Mouse (Mus musculus) MEL (cell line): ENCODE measurements at regions not wholly inside any gene's neighbourhood (a gene's known extent, or its start where the extent isn't known, plus 50 kb on each side); places are given as distances from the start of the nearest gene placed in this dataset.

ENCODE experiments used
- BHLHE40 ChIP-seq: IDR thresholded peaks from 2 replicates; pipeline ENCODE4 v1.6.1; 2012; ENCODE audit warnings: low read depth, mild to moderate bottlenecking, inconsistent platforms, low read length, improper control_type of control experiment, borderline replicate concordance
- MAX ChIP-seq: IDR thresholded peaks from 2 replicates; pipeline ENCODE4 v1.6.1; 2011; ENCODE audit warnings: low read length, improper control_type of control experiment

DNA sequence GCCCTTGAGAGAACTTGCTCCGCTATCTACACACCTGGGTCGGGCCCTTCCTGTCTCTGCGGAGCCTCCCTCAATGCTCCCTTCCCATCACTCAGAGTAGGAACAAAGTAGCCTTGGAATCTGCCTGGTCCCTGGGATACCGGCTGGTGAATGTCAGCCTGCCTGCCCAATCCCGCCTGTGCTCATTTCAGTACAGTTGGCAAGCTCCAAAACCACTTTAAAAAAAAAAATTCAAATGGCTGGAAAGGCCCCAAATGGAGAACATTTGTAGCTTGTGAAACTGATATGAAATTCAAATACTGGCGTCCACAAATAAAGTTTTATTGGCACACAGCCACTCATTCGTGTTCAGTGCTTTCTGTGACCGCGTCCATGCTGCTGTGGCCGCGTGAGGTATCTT lies 50.3 kb upstream of the 4930470P17Rik start:
- TF ChIP-seq BHLHE40: no peak
- no peak for TF ChIP-seq MAX
